Mouse (Mus musculus): Measurements from ENCODE around the gene Cnksr2.

GRCm38 (mm10) chrX:157801669-157802068 is 241.4 kb downstream of the Cnksr2 start:
- TF ChIP-seq CTCF (conservative IDR thresholded peaks at IDR 0.05 in 1 of 2, IDR thresholded peaks at IDR 0.05 in 1 of 2; ENCODE audit: low read depth in 2 of 2, low read length in 2 of 2) (no peak), TBP (conservative IDR thresholded peaks at IDR 0.05; ENCODE audit: low read depth, low read length) (no peak), RAD21 (IDR thresholded peaks at IDR 0.05; ENCODE audit: low read depth, low read length) (no peak), UBTF (IDR thresholded peaks at IDR 0.05; ENCODE audit: low read depth, low read length) (no peak), SIN3A (IDR thresholded peaks at IDR 0.05; ENCODE audit: low read length) (no peak), CHD2 (IDR thresholded peaks at IDR 0.05; ENCODE audit: low read length) (no peak), TCF12 (IDR thresholded peaks at IDR 0.05; ENCODE audit: low read depth, low read length) (no peak), POLR2A (IDR thresholded peaks at IDR 0.05; ENCODE audit: low read depth, low read length) (no peak), E2F4 (IDR thresholded peaks at IDR 0.05; ENCODE audit: insufficient replicate concordance, low read depth, low read length) (no peak), NELFE (IDR thresholded peaks at IDR 0.05; ENCODE audit: low read depth, low read length) (no peak), NRF1 (IDR thresholded peaks at IDR 0.05; ENCODE audit: low read depth, low read length) (no peak), PAX5 (IDR thresholded peaks at IDR 0.05; ENCODE audit: low read length) (no peak), CHD1 (IDR thresholded peaks at IDR 0.05; ENCODE audit: low read depth, low read length) (no peak), ETS1 (conservative IDR thresholded peaks at IDR 0.05; ENCODE audit: low read depth, low read length) (no peak)
